Mouse (Mus musculus) retina, postnatal 7 days (tissue): ENCODE results near the gene Olfr697.
"Not testable (repeated sequence)": the region's sequence is repeated elsewhere in the genome, so short reads cannot be mapped to it uniquely, and the experiment has no call there.

Experiments
- DNase-seq: peaks from one replicate; pipeline ENCODE4 v3.0.0-alpha.2; 2012; ENCODE audit warnings: low read depth, low spot score

Gene Olfr697

GRCm38 (mm10) chr7:106742343-106742742 is at the start of gene Olfr697:
Olfr697 (minus strand) TSS chr7:106742443.
- DNase-seq: no peak

GRCm38 (mm10) chr7:106788330-106788729 is 46.1 kb upstream of the Olfr697 start:
- DNase-seq: no peak

- DNase-seq: not testable (repeated sequence)
Observed at GRCm38 (mm10) chr7:106761008-106761407, 18.8 kb upstream of the Olfr697 start.

GRCm38 (mm10) chr7:106758800-106759199 is 16.6 kb upstream of the Olfr697 start:
- no peak for DNase-seq

GRCm38 (mm10) chr7:106755297-106755696 is 13.1 kb upstream of the Olfr697 start, which contains the start of gene Olfr698:
Olfr698 (minus strand) TSS chr7:106755397.
- no peak for DNase-seq

GRCm38 (mm10) chr7:106745811-106746210 is 3.6 kb upstream of the Olfr697 start:
- no peak for DNase-seq

GRCm38 (mm10) chr7:106737028-106737427 is 5.2 kb downstream of the Olfr697 start:
- no peak for DNase-seq

- no peak for DNase-seq
Observed at GRCm38 (mm10) chr7:106733717-106734116, 8.5 kb downstream of the Olfr697 start.

GRCm38 (mm10) chr7:106725654-106726053 is 16.6 kb downstream of the Olfr697 start:
- DNase-seq: not testable (repeated sequence)

GRCm38 (mm10) chr7:106716296-106716695 is 25.9 kb downstream of the Olfr697 start, which contains the start of gene Olfr695:
Olfr695 (minus strand) TSS chr7:106716396.
- DNase-seq: no peak

GRCm38 (mm10) chr7:106711463-106711862 is 30.8 kb downstream of the Olfr697 start:
- DNase-seq: no peak

GRCm38 (mm10) chr7:106707705-106708104 is 34.5 kb downstream of the Olfr697 start:
- DNase-seq: not testable (repeated sequence)

GRCm38 (mm10) chr7:106696891-106697290 is 45.4 kb downstream of the Olfr697 start:
- DNase-seq: no peak

- DNase-seq: no peak
Observed at GRCm38 (mm10) chr7:106692976-106693375, 49.3 kb downstream of the Olfr697 start.

GRCm38 (mm10) chr7:106691714-106692113 is 50.5 kb downstream of the Olfr697 start, which contains the start of gene Olfr694:
Olfr694 (minus strand) TSS chr7:106691814.
- DNase-seq: no peak
